Mouse (Mus musculus): Measurements from ENCODE around the gene Tfpi2.

Tfpi2 gene

GRCm38 (mm10) chr6:3916015-3916414, 72.7 kb downstream of the Tfpi2 start:
- no peak for DNase-seq (ENCODE audit: low spot score in 2 of 2)
